19 mouse cellular contexts compared by ENCODE assay signal in genomic region chr19:3630027-3630426, GRCm38 (mm10).
"Had no signal": no experiment of that assay in that cellular context is flagged by ENCODE, and none has a peak within 500 bp of the region (broad histone marks: within the 10 kb centered on the region; RNA-seq: fewer than 3 reads in every experiment).

No protein-coding gene starts in this region.

- H3K9me3 ChIP-seq: midbrain, embryonic 10.5 days; midbrain, embryonic 12.5 days; neural tube, embryonic 13.5 days; neural tube, embryonic 15.5 days had no signal

- H3K4me2 ChIP-seq: lung, embryonic 14.5 days; midbrain, embryonic 12.5 days; neural tube, embryonic 13.5 days; neural tube, embryonic 15.5 days had no signal

- H3K4me1 ChIP-seq: midbrain, embryonic 10.5 days; midbrain, embryonic 12.5 days; neural tube, embryonic 13.5 days; neural tube, embryonic 15.5 days had no signal

- DNase-seq: lung, adult 18-20 months; lung, embryonic 14.5 days; lung, postnatal 10 days; lung, postnatal 4 days; midbrain, embryonic 14.5 days; retina, postnatal 1 day; right cerebral cortex, adult 18-20 months; right cerebral cortex, postnatal 25 days; right cerebral cortex, postnatal 4 days; spleen, adult 18-20 months; thymus, adult 18-20 months; thymus, postnatal 14 days; thymus, postnatal 36 days had no signal

- H3K4me3 ChIP-seq: midbrain, embryonic 10.5 days; midbrain, embryonic 12.5 days; myocyte; neural tube, embryonic 13.5 days; neural tube, embryonic 15.5 days had no signal

- H3K27me3 ChIP-seq: midbrain, embryonic 12.5 days; neural tube, embryonic 13.5 days; neural tube, embryonic 15.5 days had no signal

- ATAC-seq: midbrain, embryonic 16.5 days had no signal

- H3K27ac ChIP-seq: midbrain, embryonic 10.5 days; midbrain, embryonic 12.5 days; neural tube, embryonic 13.5 days; neural tube, embryonic 15.5 days had no signal

- H3K9ac ChIP-seq: lung, embryonic 14.5 days; midbrain, embryonic 12.5 days; neural tube, embryonic 13.5 days; neural tube, embryonic 15.5 days had no signal

- H3K36me3 ChIP-seq: neural tube, embryonic 15.5 days had no signal
